Mouse (Mus musculus) C2C12 (cell line): ENCODE measurements around the gene Rhbdf2. TPM values are rescaled to one million over a fixed set of nuclear protein-coding genes. Genes with fewer than 3 reads are reported as not detected.

Source experiments
- H3K27me3 ChIP-seq: one replicate; pipeline ENCODE4 v1.6.1; 2011; ENCODE audit not compliant: control insufficient read depth, insufficient read depth, insufficient read length
- H3K36me3 ChIP-seq: one replicate; pipeline ENCODE4 v1.6.1; 2011; ENCODE audit not compliant: control insufficient read depth, insufficient read depth
- H3K4me3 ChIP-seq: one replicate; pipeline ENCODE4 v1.5.1; 2011; ENCODE audit warnings: mild to moderate bottlenecking, control low read depth; ENCODE audit not compliant: poor library complexity, insufficient read depth, severe bottlenecking
- H3K79me2 ChIP-seq: one replicate; pipeline ENCODE4 v1.6.1; 2011; ENCODE audit not compliant: control insufficient read depth, insufficient read depth
- H3K79me3 ChIP-seq: one replicate; pipeline ENCODE4 v1.6.1; 2011; ENCODE audit warnings: low read depth, control low read depth
- H3ac ChIP-seq: one replicate; pipeline ENCODE3; 2011; ENCODE audit warnings: low read depth; ENCODE audit not compliant: control insufficient read depth, insufficient read length
- CEBPB ChIP-seq: IDR thresholded peaks from one replicate; pipeline ENCODE4 v1.6.1; 2011; ENCODE audit warnings: low read depth, mild to moderate bottlenecking, control low read depth, moderate library complexity
- CTCF ChIP-seq: IDR thresholded peaks from one replicate; pipeline ENCODE4 v1.5.1; 2011; ENCODE audit not compliant: control insufficient read depth, insufficient read depth, insufficient read length
- FOSL1 ChIP-seq: IDR thresholded peaks from one replicate; pipeline ENCODE4 v1.8.0; 2011; ENCODE audit warnings: mild to moderate bottlenecking, low read length; ENCODE audit not compliant: poor library complexity, insufficient read depth, severe bottlenecking
- MAX ChIP-seq: IDR thresholded peaks from one replicate; pipeline ENCODE4 v1.6.1; 2011; ENCODE audit warnings: mild to moderate bottlenecking, control low read depth
- MYOD1 ChIP-seq: IDR thresholded peaks from one replicate; pipeline ENCODE4 v1.6.1; 2011; ENCODE audit warnings: low read depth; ENCODE audit not compliant: control insufficient read depth, insufficient read length
- MYOG ChIP-seq: IDR thresholded peaks from one replicate; pipeline ENCODE4 v1.6.1; 2011; ENCODE audit not compliant: control insufficient read depth, insufficient read length; ENCODE audit errors: extremely low read depth
- USF1 ChIP-seq: IDR thresholded peaks from one replicate; pipeline ENCODE4 v1.6.1; 2011; ENCODE audit warnings: low read depth, mild to moderate bottlenecking, control low read depth, moderate library complexity
- polyA plus RNA-seq: library from polyadenylated mRNA; unstranded; fragments of >200 nt; fragmentation: generic; extraction: Trizol; gene quantifications from one replicate; pipeline ENCODE4 v1.2.1, GENCODE M21; 2012; ENCODE audit warnings: missing spikeins

Rhbdf2 gene
- polyA plus RNA-seq, 1 experiment = 1.9 TPM

DNA sequence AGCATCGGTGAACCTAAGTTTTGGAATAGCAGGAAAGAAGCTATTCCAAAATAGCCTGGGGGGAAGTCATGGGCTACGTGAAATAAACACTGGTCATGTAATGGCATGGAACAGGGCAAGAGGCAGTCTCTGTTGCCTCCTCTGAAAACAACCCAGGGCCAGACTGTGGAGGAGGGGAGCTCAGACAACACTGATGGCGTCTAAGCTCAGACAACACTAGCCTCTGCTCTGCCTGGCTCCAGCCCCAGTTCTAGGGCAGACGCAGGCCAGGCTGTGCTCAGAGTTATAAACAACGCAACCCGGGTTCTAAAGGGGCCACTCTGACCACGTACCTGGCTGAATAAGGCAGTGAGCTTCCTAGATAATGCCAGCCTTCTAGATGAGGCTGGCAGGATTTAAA lies 76.1 kb downstream of the Rhbdf2 start:
- TF ChIP-seq MAX (no peak), MYOD1 (no peak), CTCF (no peak), CEBPB (no peak), USF1 (no peak), MYOG (no peak), FOSL1 (no peak)
- Histone ChIP-seq H3K4me3 (no peak overlapping the region), H3K79me3 (peaks cover 32% of the 10 kb centered on the region), H3K36me3 (peaks cover 16% of the 10 kb centered on the region), H3K27me3 (no peaks in the 10 kb centered on the region), H3ac (no peak overlapping the region), H3K79me2 (peaks cover 67% of the 10 kb centered on the region)

DNA sequence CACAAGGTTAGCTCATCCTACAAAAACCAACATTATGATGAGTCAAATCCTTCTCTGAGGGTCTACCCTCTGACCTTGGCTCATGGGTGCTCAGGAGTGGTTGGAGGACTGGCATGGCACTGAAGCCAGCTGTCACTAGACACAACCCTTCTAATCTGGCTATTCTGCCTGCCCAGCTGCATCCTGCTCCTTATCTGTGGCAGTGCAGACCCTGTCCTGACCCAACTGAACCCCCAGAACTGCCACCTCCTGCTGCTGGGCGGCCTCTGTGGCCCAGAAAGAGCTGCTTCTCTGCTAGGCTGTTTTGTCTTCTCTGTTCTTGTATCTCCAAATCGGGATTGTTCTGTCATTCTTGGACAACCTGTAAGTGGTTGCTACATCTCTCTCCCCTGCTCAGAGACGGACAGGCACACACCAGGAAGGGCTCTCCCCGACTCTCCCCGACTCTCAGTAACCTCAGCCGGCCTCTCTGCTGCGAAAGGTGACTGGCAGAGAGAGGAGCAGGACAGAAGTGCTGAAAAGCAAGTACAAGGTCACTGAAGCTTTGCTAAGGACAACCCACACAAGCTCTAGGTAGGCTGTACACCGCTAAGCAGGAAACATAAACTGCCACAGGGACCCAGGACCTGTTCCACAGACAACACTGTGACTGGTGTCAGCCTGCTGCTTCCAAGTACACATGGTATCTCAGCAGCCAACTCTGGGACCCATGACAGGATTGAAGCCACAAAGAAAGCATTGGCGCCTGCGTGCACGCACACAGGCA lies 77.4 kb downstream of the Rhbdf2 start:
- Histone ChIP-seq H3K79me3 (peaks cover 27% of the 10 kb centered on the region), H3ac (no peak overlapping the region), H3K27me3 (no peaks in the 10 kb centered on the region), H3K36me3 (peaks cover 28% of the 10 kb centered on the region), H3K79me2 (peaks cover 54% of the 10 kb centered on the region), H3K4me3 (no peak overlapping the region)
- TF ChIP-seq FOSL1 = no peak
- TF ChIP-seq MYOG = no peak
- no peak for TF ChIP-seq USF1
- no peak for TF ChIP-seq CEBPB
- no peak for TF ChIP-seq MYOD1
- no peak for TF ChIP-seq CTCF
- TF ChIP-seq MAX = no peak

DNA sequence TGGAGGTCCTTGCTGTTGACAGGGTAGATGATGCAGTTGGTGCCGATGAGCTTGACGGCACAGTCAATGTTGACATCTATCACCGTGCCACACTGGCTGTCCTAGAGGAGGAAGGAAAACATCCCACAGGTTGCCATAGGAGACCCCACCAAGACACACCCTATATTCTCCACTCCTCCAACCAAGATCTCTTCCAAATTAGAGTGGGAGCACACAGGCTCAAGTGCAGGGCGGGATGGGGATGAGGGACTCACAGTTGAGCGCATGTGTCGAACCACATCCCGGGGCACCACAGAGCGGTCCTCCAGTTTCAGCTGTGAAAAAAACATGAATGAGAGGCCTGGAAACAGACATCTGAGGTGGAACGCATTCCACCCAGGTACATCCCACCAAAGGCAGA lies 78.0 kb downstream of the Rhbdf2 start:
- peaks cover 35% of the 10 kb centered on the region for H3K36me3 ChIP-seq
- no peak overlapping the region for H3ac ChIP-seq
- H3K27me3 ChIP-seq = no peaks in the 10 kb centered on the region
- TF ChIP-seq USF1 (no peak), MYOG (no peak), CTCF (no peak), MAX (no peak), CEBPB (no peak), FOSL1 (no peak), MYOD1 (no peak)
- H3K79me3 ChIP-seq = peaks cover 21% of the 10 kb centered on the region
- H3K4me3 ChIP-seq = no peak overlapping the region
- H3K79me2 ChIP-seq = peaks cover 48% of the 10 kb centered on the region

Other genes with a start within 250 kb of the Rhbdf2 start
- 13.2 TPM for gene Rnf157, start 214.0 kb downstream of the Rhbdf2 start, polyA plus RNA-seq
- 126 TPM for gene Ubald2, start 192.9 kb downstream of the Rhbdf2 start, polyA plus RNA-seq
- gene Qrich2, start 160.8 kb downstream of the Rhbdf2 start, polyA plus RNA-seq = 0.04 TPM
- gene Prpsap1, start 132.8 kb downstream of the Rhbdf2 start, polyA plus RNA-seq = 81.0 TPM
- gene Sphk1, start 96.1 kb downstream of the Rhbdf2 start, polyA plus RNA-seq = 11.3 TPM
- 23.1 TPM for gene Ube2o, start 45.6 kb downstream of the Rhbdf2 start, polyA plus RNA-seq
- not detected for gene Aanat, start 40.6 kb downstream of the Rhbdf2 start, polyA plus RNA-seq
- gene Prcd, start 26.5 kb upstream of the Rhbdf2 start, polyA plus RNA-seq = 1.2 TPM
- gene Cygb, start 27.3 kb upstream of the Rhbdf2 start, polyA plus RNA-seq = 0.95 TPM
- not detected for gene St6galnac1, start 148.5 kb upstream of the Rhbdf2 start, polyA plus RNA-seq
- gene Mxra7, start 201.0 kb upstream of the Rhbdf2 start, polyA plus RNA-seq = 70.2 TPM
- gene Mettl23, start 216.3 kb upstream of the Rhbdf2 start, polyA plus RNA-seq = 15.1 TPM
- 74.4 TPM for gene Jmjd6, start 216.4 kb upstream of the Rhbdf2 start, polyA plus RNA-seq
- gene Mfsd11, start 225.4 kb upstream of the Rhbdf2 start, polyA plus RNA-seq = 34.0 TPM
- gene Srsf2, start 226.1 kb upstream of the Rhbdf2 start, polyA plus RNA-seq = 326 TPM